Mouse (Mus musculus): Measurements from ENCODE around the gene Tmem202. TPM values are rescaled to one million over a fixed set of nuclear protein-coding genes. Genes with fewer than 3 reads are reported as not detected.

Tmem202 gene
- polyA plus RNA-seq, 1 experiment = 3.6 TPM

- no peak for DNase-seq (ENCODE audit: extremely low spot score in 1 of 2, low spot score in 1 of 2)
Measured at GRCm38 (mm10) chr9:59537651-59538050, 2.0 kb downstream of the Tmem202 start.

GRCm38 (mm10) chr9:59533889-59534288 lies 5.8 kb downstream of the Tmem202 start:
- no peak for DNase-seq (ENCODE audit: extremely low spot score in 1 of 2, low spot score in 1 of 2)

- no peak for DNase-seq (ENCODE audit: extremely low spot score in 1 of 2, low spot score in 1 of 2)
Measured at GRCm38 (mm10) chr9:59533422-59533821, 6.2 kb downstream of the Tmem202 start.

- no peak for DNase-seq (ENCODE audit: extremely low spot score in 1 of 2, low spot score in 1 of 2)
Measured at GRCm38 (mm10) chr9:59531645-59532044, 8.0 kb downstream of the Tmem202 start.

GRCm38 (mm10) chr9:59528274-59528673 lies 11.4 kb downstream of the Tmem202 start:
- DNase-seq (ENCODE audit: extremely low spot score in 1 of 2, low spot score in 1 of 2) = no peak

GRCm38 (mm10) chr9:59527580-59527979 lies 12.1 kb downstream of the Tmem202 start:
- DNase-seq (ENCODE audit: extremely low spot score in 1 of 2, low spot score in 1 of 2) = no peak

GRCm38 (mm10) chr9:59526727-59527126 lies 12.9 kb downstream of the Tmem202 start:
- DNase-seq (ENCODE audit: extremely low spot score in 1 of 2, low spot score in 1 of 2) = no peak

- DNase-seq (ENCODE audit: extremely low spot score in 1 of 2, low spot score in 1 of 2) = no peak
Measured at GRCm38 (mm10) chr9:59522906-59523305, 16.7 kb downstream of the Tmem202 start.

- DNase-seq (ENCODE audit: extremely low spot score in 1 of 2, low spot score in 1 of 2) = no peak
Measured at GRCm38 (mm10) chr9:59519396-59519795, 20.3 kb downstream of the Tmem202 start.

GRCm38 (mm10) chr9:59518976-59519375 lies 20.7 kb downstream of the Tmem202 start:
- peak in 1 of 2 experiments; percentile 67 for DNase-seq (ENCODE audit: extremely low spot score in 1 of 2, low spot score in 1 of 2)

- DNase-seq (ENCODE audit: extremely low spot score in 1 of 2, low spot score in 1 of 2) = no peak
Measured at GRCm38 (mm10) chr9:59517127-59517526, 22.5 kb downstream of the Tmem202 start.

GRCm38 (mm10) chr9:59515069-59515468 lies 24.6 kb downstream of the Tmem202 start:
- DNase-seq (ENCODE audit: extremely low spot score in 1 of 2, low spot score in 1 of 2) = no peak

GRCm38 (mm10) chr9:59512381-59512780 lies 27.3 kb downstream of the Tmem202 start:
- no peak for DNase-seq (ENCODE audit: extremely low spot score in 1 of 2, low spot score in 1 of 2)

- no peak for DNase-seq (ENCODE audit: extremely low spot score in 1 of 2, low spot score in 1 of 2)
Measured at GRCm38 (mm10) chr9:59508146-59508545, 31.5 kb downstream of the Tmem202 start.

GRCm38 (mm10) chr9:59487331-59487730 lies 52.3 kb downstream of the Tmem202 start:
- DNase-seq (ENCODE audit: extremely low spot score in 1 of 2, low spot score in 1 of 2) = no peak

GRCm38 (mm10) chr9:59486549-59487065 lies 53.0 kb downstream of the Tmem202 start, which contains the start of gene Arih1:
TSS of gene Arih1 (minus strand) at chr9:59486618.
- peak; percentile 95 to 99 for DNase-seq (ENCODE audit: extremely low spot score in 1 of 2, low spot score in 1 of 2)

- DNase-seq (ENCODE audit: extremely low spot score in 1 of 2, low spot score in 1 of 2) = peak in 1 of 2 experiments; percentile 7
Measured at GRCm38 (mm10) chr9:59486076-59486518, 53.5 kb downstream of the Tmem202 start.

- peak; percentile 13 to 34 for DNase-seq (ENCODE audit: extremely low spot score in 1 of 2, low spot score in 1 of 2)
Measured at GRCm38 (mm10) chr9:59485511-59486075, 54.1 kb downstream of the Tmem202 start.

- DNase-seq (ENCODE audit: extremely low spot score in 1 of 2, low spot score in 1 of 2) = no peak
Measured at GRCm38 (mm10) chr9:59484760-59485159, 54.9 kb downstream of the Tmem202 start.

- no peak for DNase-seq (ENCODE audit: extremely low spot score in 1 of 2, low spot score in 1 of 2)
Measured at GRCm38 (mm10) chr9:59482419-59482818, 57.2 kb downstream of the Tmem202 start.

- DNase-seq (ENCODE audit: extremely low spot score in 1 of 2, low spot score in 1 of 2) = no peak
Measured at GRCm38 (mm10) chr9:59476617-59477016, 63.0 kb downstream of the Tmem202 start.

- no peak for DNase-seq (ENCODE audit: extremely low spot score in 1 of 2, low spot score in 1 of 2)
Measured at GRCm38 (mm10) chr9:59474838-59475237, 64.8 kb downstream of the Tmem202 start.
